Mouse (Mus musculus): ENCODE measurements around the gene Hist1h4n.

DNA sequence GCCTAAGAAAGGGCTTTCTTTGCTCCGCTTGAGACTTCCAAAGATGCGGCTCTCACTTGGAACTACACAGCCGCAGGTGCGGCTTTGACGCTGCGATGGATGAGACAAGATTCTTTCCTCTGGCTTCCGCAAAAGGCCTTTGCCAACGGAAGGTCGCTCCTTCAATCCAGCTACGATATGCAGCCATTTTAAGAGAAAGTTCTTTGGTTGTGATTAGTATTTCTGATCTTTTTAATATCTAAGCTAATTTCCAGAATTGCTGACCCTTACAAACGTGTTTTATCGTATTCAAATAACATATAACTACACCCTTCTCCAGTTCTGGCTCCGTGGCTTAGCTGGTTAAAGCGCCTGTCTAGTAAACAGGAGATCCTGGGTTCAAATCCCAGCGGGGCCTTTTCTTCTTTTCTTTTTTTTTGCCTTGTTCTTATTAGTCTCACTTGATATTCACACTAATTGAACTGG lies 23.7 kb upstream of the Hist1h4n start:
- TF ChIP-seq ZNF384 (IDR thresholded peaks at IDR 0.05; ENCODE audit: low read depth, low read length) (0 out of 2 replicates have a peak, but pooled peaks have one; percentile 9), MAFK (IDR thresholded peaks at IDR 0.05; ENCODE audit: insufficient read depth, low read depth, low read length) (peak; percentile 97), ZC3H11A (IDR thresholded peaks at IDR 0.05; ENCODE audit: borderline replicate concordance, low read depth, low read length) (no peak), HCFC1 (IDR thresholded peaks at IDR 0.05; ENCODE audit: borderline replicate concordance, insufficient read depth, low read length) (no peak), CHD2 (IDR thresholded peaks at IDR 0.05; ENCODE audit: low read depth, low read length) (no peak)
